Mouse (Mus musculus) lung, adult 2 months (tissue): ENCODE results near the gene Slx4ip. TPM values are rescaled to one million over a fixed set of nuclear protein-coding genes. Genes with fewer than 3 reads are reported as not detected.
A peak's percentile ranks its signal among the peaks of the same experiment; 100 is the strongest.

ENCODE experiments used
- DNase-seq: peaks from one replicate; pipeline ENCODE4 v3.0.0; 2022
- H3K4me1 ChIP-seq: fragments of 200-500 bp; 2 replicates; pipeline ENCODE4 v1.6.1; 2011; ENCODE audit warnings: low read length; ENCODE audit not compliant: control insufficient read depth, insufficient read depth
- H3K4me3 ChIP-seq: fragments of 200-500 bp; replicated peaks from 2 replicates; pipeline ENCODE3; 2011; ENCODE audit warnings: low read depth, mild to moderate bottlenecking, control low read depth, low read length; ENCODE audit errors: extremely low read depth
- CTCF ChIP-seq: fragments of 200-500 bp; IDR thresholded peaks from 2 replicates; pipeline ENCODE4 v1.5.1; 2011; ENCODE audit warnings: mild to moderate bottlenecking, low read length, control low read depth; ENCODE audit not compliant: insufficient read depth
- POLR2A ChIP-seq: fragments of 200-500 bp; IDR thresholded peaks from 2 replicates; pipeline ENCODE4 v1.6.1; 2011; ENCODE audit warnings: low read depth, mild to moderate bottlenecking, control low read depth, low read length, borderline replicate concordance; ENCODE audit errors: extremely low read depth
- WGBS: fragments of 180-500 bp; shearing (Covaris S2); methylation state at CpG from one replicate; pipeline ENCODE4 v1.1.7; 2018; 5-methylcytosine and 5-hydroxymethylcytosine counted together
- polyA plus RNA-seq: library from polyadenylated mRNA; depleted of rRNA; stranded (reverse); fragments of >200 nt; gene quantifications from 2 replicates; pipeline ENCODE4 v1.2.3, GENCODE M21; 2012

Slx4ip gene
- polyA plus RNA-seq, 1 experiment: 0.70 TPM

DNA sequence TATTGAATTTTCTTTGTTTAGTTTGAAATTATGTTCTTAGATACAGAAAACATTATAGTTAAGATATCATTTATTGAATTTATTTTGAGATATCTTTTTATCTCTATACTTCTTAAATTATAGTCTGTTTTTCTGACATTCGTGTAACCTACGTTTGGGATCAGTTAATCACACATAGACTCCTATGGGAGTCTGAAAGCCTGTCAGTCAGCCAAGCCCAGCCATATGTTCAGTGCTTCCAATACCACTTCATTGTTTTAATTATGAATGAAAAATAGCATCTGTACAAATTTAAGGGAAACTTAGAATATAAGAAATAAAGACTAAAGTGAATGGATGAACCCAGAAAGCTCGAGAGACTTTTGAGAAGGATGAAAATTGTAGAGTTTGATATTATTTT lies 17.6 kb downstream of the Slx4ip start:
- no peak for DNase-seq
- H3K4me1 ChIP-seq: peaks cover 3% of the 10 kb centered on the region
- no peak overlapping the region for H3K4me3 ChIP-seq
- 89% methylated on average over 3 of the region's 3 CpGs for WGBS
- TF ChIP-seq CTCF (no peak), POLR2A (no peak)

GRCm38 (mm10) chr2:136909298-136909697 lies 18.3 kb downstream of the Slx4ip start:
- no peak for DNase-seq
- Histone ChIP-seq H3K4me1 (peaks cover 3% of the 10 kb centered on the region), H3K4me3 (no peak overlapping the region)
- WGBS: 87% methylated on average over 2 of the region's 2 CpGs
- TF ChIP-seq CTCF (no peak), POLR2A (no peak)

DNA sequence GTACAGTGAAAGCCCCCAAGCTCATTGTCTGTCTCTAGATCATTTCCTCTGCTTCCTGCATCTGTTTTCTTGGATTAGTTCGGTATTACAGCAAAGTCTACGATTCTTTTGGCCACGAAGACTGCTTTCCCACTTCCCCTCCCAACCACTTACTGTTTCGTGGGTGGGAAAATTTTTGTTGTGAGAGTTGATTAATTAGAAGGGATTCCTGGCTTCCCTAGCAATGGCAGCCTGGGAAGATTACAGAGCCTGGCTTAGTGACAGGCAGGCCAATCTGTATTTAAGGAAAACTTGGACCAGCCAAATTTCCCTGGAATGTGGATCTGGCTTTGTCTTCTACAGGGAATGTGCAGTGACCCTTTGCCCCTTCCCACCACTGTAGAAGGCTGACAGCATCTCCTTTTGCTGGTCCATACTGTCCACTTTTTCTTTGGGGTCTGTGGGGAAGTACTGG lies 21.0 kb downstream of the Slx4ip start:
- Histone ChIP-seq H3K4me1 (peaks cover 5% of the 10 kb centered on the region), H3K4me3 (no peak overlapping the region)
- no peak for TF ChIP-seq CTCF
- no peak for TF ChIP-seq POLR2A
- 11% methylated on average over 4 of the region's 4 CpGs for WGBS
- no peak for DNase-seq

- no peak overlapping the region for H3K4me3 ChIP-seq
- TF ChIP-seq POLR2A: no peak
- TF ChIP-seq CTCF: no peak
- 62% methylated on average over 3 of the region's 3 CpGs for WGBS
- peaks cover 5% of the 10 kb centered on the region for H3K4me1 ChIP-seq
- no peak for DNase-seq
Observed at GRCm38 (mm10) chr2:136913021-136913420, 22.0 kb downstream of the Slx4ip start.

GRCm38 (mm10) chr2:136914334-136914902 lies 23.4 kb downstream of the Slx4ip start:
- DNase-seq: no peak
- 30% methylated on average over 3 of the region's 3 CpGs for WGBS
- TF ChIP-seq CTCF (peak; percentile 40; the same call in 1 of the 2 replicates), POLR2A (no peak)

DNA sequence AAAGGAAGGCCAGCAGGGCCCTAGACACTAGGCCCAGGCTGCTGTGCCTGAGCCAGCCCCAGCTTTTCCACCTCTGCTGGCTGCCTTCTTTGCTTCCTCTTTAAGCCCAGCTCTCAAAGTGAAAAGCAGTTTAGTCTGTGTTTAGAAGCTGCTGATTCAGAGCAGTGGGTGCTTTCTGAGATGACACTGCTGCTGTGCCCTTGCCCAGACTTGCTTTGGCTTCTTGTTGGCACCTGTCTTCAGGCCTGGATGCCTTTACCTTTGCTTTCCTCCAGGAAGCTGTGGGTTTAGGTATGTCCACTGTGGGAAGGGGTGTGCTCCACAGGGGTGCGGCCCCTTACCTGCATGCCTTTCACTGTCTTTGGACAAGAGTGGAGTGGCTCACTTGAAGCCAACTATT lies 28.4 kb downstream of the Slx4ip start:
- H3K4me3 ChIP-seq: no peak overlapping the region
- 88% methylated on average over 1 of the region's 1 CpGs for WGBS
- TF ChIP-seq POLR2A (no peak), CTCF (no peak)
- peaks cover 2% of the 10 kb centered on the region; the same call in 1 of the 2 replicates for H3K4me1 ChIP-seq
- DNase-seq: no peak

More at GRCm38 (mm10) chr2:136914334-136914902, 23.4 kb downstream of the Slx4ip start:
- H3K4me1 ChIP-seq: peaks cover 5% of the 10 kb centered on the region
- H3K4me3 ChIP-seq: no peak overlapping the region

GRCm38 (mm10) chr2:136920257-136920993 lies 29.4 kb downstream of the Slx4ip start:
- Histone ChIP-seq H3K4me1 (no peaks in the 10 kb centered on the region), H3K4me3 (no peak overlapping the region)
- DNase-seq: no peak
- TF ChIP-seq POLR2A (no peak), CTCF (no peak)
- 67% methylated on average over 3 of the region's 3 CpGs for whole genome bisulfite sequencing

GRCm38 (mm10) chr2:136921003-136921408 lies 30.0 kb downstream of the Slx4ip start:
- 49% methylated on average over 4 of the region's 4 CpGs for WGBS
- Histone ChIP-seq H3K4me3 (no peak overlapping the region), H3K4me1 (no peaks in the 10 kb centered on the region)
- DNase-seq: no peak
- TF ChIP-seq CTCF (no peak), POLR2A (no peak)

GRCm38 (mm10) chr2:136936391-136937288 lies 45.6 kb downstream of the Slx4ip start:
- no peaks in the 10 kb centered on the region for H3K4me1 ChIP-seq
- no peak overlapping the region for H3K4me3 ChIP-seq
- WGBS: 83% methylated on average over 4 of the region's 4 CpGs
- TF ChIP-seq CTCF (no peak), POLR2A (no peak)
- DNase-seq: no peak
